ENCODE assay signal across 8 mouse cellular contexts in genomic region chr8:123628253-123628967, GRCm38 (mm10). TPM values are rescaled to one million over a fixed set of nuclear protein-coding genes. Genes with fewer than 3 reads are reported as not detected.
A peak's percentile ranks its signal among the peaks of the same experiment; 100 is the strongest.
DNase-seq lines count a peak whose midpoint lies in the region; ATAC-seq and TF ChIP-seq lines count a peak whose summit lies in the region.

No protein-coding gene starts in this region.

- H3K9me3 ChIP-seq in MEL (replicated peaks; ENCODE audit: insufficient read depth, low read length), result no peaks in the 10 kb centered on the region
- no peaks in the 10 kb centered on the region for H3K9me3 ChIP-seq in intestine, embryonic 14.5 days (ENCODE audit: control insufficient read depth, low read length)
- no peaks in the 10 kb centered on the region for H3K9me3 ChIP-seq in liver, embryonic 15.5 days (replicated peaks)

- H3K4me1 ChIP-seq in MEL (ENCODE audit: control insufficient read depth in 1 of 2, insufficient read depth in 2 of 2, low read length in 2 of 2), result peaks cover 7 to 10% of the 10 kb centered on the region in 2 experiments; a peak in 2 of 4 replicates
- peaks cover 15% of the 10 kb centered on the region for H3K4me1 ChIP-seq in intestine, embryonic 14.5 days (replicated peaks; ENCODE audit: control insufficient read depth, insufficient read depth, low read length)
- H3K4me1 ChIP-seq in liver, embryonic 15.5 days (replicated peaks), result peaks cover 10% of the 10 kb centered on the region

- H3K27me3 ChIP-seq in C2C12 (ENCODE audit: control insufficient read depth, insufficient read depth, insufficient read length), result no peaks in the 10 kb centered on the region
- H3K27me3 ChIP-seq in MEL (ENCODE audit: control insufficient read depth in 1 of 2, insufficient read depth in 2 of 2, low read length in 2 of 2), result no peaks in the 10 kb centered on the region
- peaks cover 12% of the 10 kb centered on the region for H3K27me3 ChIP-seq in intestine, embryonic 14.5 days (replicated peaks; ENCODE audit: control insufficient read depth, insufficient read depth, low read length)
- peaks cover 70% of the 10 kb centered on the region for H3K27me3 ChIP-seq in liver, embryonic 15.5 days

- no peak for TF ChIP-seq EP300 in MEL (IDR thresholded peaks at IDR 0.05; ENCODE audit: low read depth in 1 of 2, low read length in 2 of 2)

- no peak for TF ChIP-seq POLR2A in MEL (IDR thresholded peaks at IDR 0.05; ENCODE audit: control insufficient read depth in 1 of 2, insufficient read depth in 1 of 2, low read depth in 1 of 2, low read length in 2 of 2, poor library complexity in 1 of 2)

- H3K36me3 ChIP-seq in C2C12 (ENCODE audit: control insufficient read depth, insufficient read depth) (no peaks in the 10 kb centered on the region), MEL (ENCODE audit: control insufficient read depth in 1 of 2, insufficient read depth in 2 of 2, low read length in 2 of 2) (peaks cover 0 to 3% of the 10 kb centered on the region in 2 experiments; a peak in 2 of 4 replicates)
- no peaks in the 10 kb centered on the region for H3K36me3 ChIP-seq in intestine, embryonic 14.5 days (ENCODE audit: control insufficient read depth, insufficient read depth, low read length)
- H3K36me3 ChIP-seq in liver, embryonic 15.5 days (replicated peaks), result no peaks in the 10 kb centered on the region

- H3K79me2 ChIP-seq in C2C12 (ENCODE audit: control insufficient read depth, insufficient read depth) (no peaks in the 10 kb centered on the region), MEL (ENCODE audit: control insufficient read depth, insufficient read depth, low read length, poor library complexity) (no peaks in the 10 kb centered on the region)

- under 1% methylated on average over 8 of the region's 8 CpGs for WGBS in intestine, embryonic 14.5 days
- WGBS in liver, embryonic 15.5 days (ENCODE audit: insufficient replicate concordance), result 2% methylated on average over 8 of the region's 8 CpGs

- H3K27ac ChIP-seq in MEL (ENCODE audit: control insufficient read depth, low read depth, low read length), result no peak overlapping the region
- no peak overlapping the region for H3K27ac ChIP-seq in intestine, embryonic 14.5 days (ENCODE audit: low read depth)
- H3K27ac ChIP-seq in liver, embryonic 15.5 days (replicated peaks), result no peak overlapping the region

- TF ChIP-seq CTCF in C2C12 (IDR thresholded peaks at IDR 0.05; ENCODE audit: control insufficient read depth, insufficient read depth, insufficient read length) (peak; percentile 63), MEL (IDR thresholded peaks at IDR 0.05 in 2 of 3, conservative IDR thresholded peaks at IDR 0.05 in 1 of 3; ENCODE audit: control insufficient read depth in 1 of 3, insufficient read depth in 1 of 3, low read depth in 2 of 3, low read length in 3 of 3, poor library complexity in 1 of 3, severe bottlenecking in 1 of 3) (peak; percentile 80 to 91 (median 86))

- no peaks in the 10 kb centered on the region for H3K79me3 ChIP-seq in C2C12 (ENCODE audit: low read depth)

- peak; percentile 82 for TF ChIP-seq RAD21 in MEL (IDR thresholded peaks at IDR 0.05; ENCODE audit: low read depth, low read length)

- peak overlapping the region; percentile 50 for H3K4me2 ChIP-seq in intestine, embryonic 14.5 days (ENCODE audit: low read length)
- peak overlapping the region; percentile 56 for H3K4me2 ChIP-seq in liver, embryonic 15.5 days

- H3K9ac ChIP-seq in MEL (ENCODE audit: control insufficient read depth, low read depth, low read length, poor library complexity, severe bottlenecking), result no peak overlapping the region
- H3K9ac ChIP-seq in intestine, embryonic 14.5 days (ENCODE audit: low read length), result no peak overlapping the region; the same call in 1 of the 2 replicates
- H3K9ac ChIP-seq in liver, embryonic 15.5 days, result no peak overlapping the region

- H3K4me3 ChIP-seq in C2C12 (ENCODE audit: insufficient read depth, poor library complexity, severe bottlenecking) (no peak overlapping the region), MEL (ENCODE audit: control insufficient read depth in 1 of 2, insufficient read depth in 1 of 2, low read depth in 2 of 2, low read length in 2 of 2) (peak overlapping the region; percentile 25 to 77; a peak in 3 of 4 replicates)
- peak overlapping the region; percentile 27 for H3K4me3 ChIP-seq in intestine, embryonic 14.5 days (ENCODE audit: low read depth, low read length)
- H3K4me3 ChIP-seq in liver, embryonic 15.5 days (replicated peaks), result peak overlapping the region; percentile 6

- H3ac ChIP-seq in C2C12 (ENCODE audit: control insufficient read depth, insufficient read length, low read depth), result peak overlapping the region; percentile 33

- 0 out of 2 replicates have a peak, but pooled peaks have one; percentile 13 for ATAC-seq in intestine, embryonic 14.5 days (replicated peaks; ENCODE audit: low FRiP score, low TSS enrichment, low read depth)
- no peak for ATAC-seq in liver, embryonic 15.5 days (ENCODE audit: insufficient read depth)

- peak; percentile 73 for DNase-seq in MEL (ENCODE audit: low read depth, low spot score)
- peak; percentile 73 to 80 for DNase-seq in cerebellum, postnatal 14 days
- DNase-seq in gastrocnemius, postnatal 10 days, result peak; percentile 21
- peak; percentile 79 for DNase-seq in intestine, embryonic 14.5 days (ENCODE audit: low spot score)
- DNase-seq in neural tube, embryonic 10.5 days (ENCODE audit: extremely low spot score, low spot score), result peak; percentile 67
- peak; percentile 44 for DNase-seq in yolk sac, embryonic 10.5 days (ENCODE audit: low spot score)

TF ChIP-seq in C2C12, 6 proteins besides CTCF, POLR2A, EP300 and RAD21:
- TF ChIP-seq USF1 (IDR thresholded peaks at IDR 0.05; ENCODE audit: low read depth) (no peak), FOSL1 (IDR thresholded peaks at IDR 0.05; ENCODE audit: insufficient read depth, low read length, poor library complexity, severe bottlenecking) (no peak), CEBPB (IDR thresholded peaks at IDR 0.05; ENCODE audit: low read depth) (no peak), MYOG (IDR thresholded peaks at IDR 0.05; ENCODE audit: control insufficient read depth, extremely low read depth, insufficient read length) (no peak), MYOD1 (IDR thresholded peaks at IDR 0.05; ENCODE audit: control insufficient read depth, insufficient read length, low read depth) (no peak), MAX (IDR thresholded peaks at IDR 0.05) (no peak)
TF ChIP-seq in C2C12: peak in this region for 0.

TF ChIP-seq in MEL, 35 proteins besides CTCF, POLR2A, EP300 and RAD21:
- no peak for TF ChIP-seq HCFC1 (IDR thresholded peaks at IDR 0.05; ENCODE audit: low read depth, low read length)
- TF ChIP-seq ZNF384 (IDR thresholded peaks at IDR 0.05; ENCODE audit: low read depth, low read length), result no peak
- TF ChIP-seq RCOR1 (IDR thresholded peaks at IDR 0.05; ENCODE audit: low read depth, low read length), result no peak
- TF ChIP-seq MXI1 (IDR thresholded peaks at IDR 0.05; ENCODE audit: low read depth, low read length), result no peak
- no peak for TF ChIP-seq GATA1 (IDR thresholded peaks at IDR 0.05; ENCODE audit: low read depth, low read length)
- TF ChIP-seq ZC3H11A (IDR thresholded peaks at IDR 0.05; ENCODE audit: low read depth, low read length), result peak; percentile 47
- no peak for TF ChIP-seq POLR2AphosphoS2 (IDR thresholded peaks at IDR 0.05; ENCODE audit: low read length)
- TF ChIP-seq ETS1 (IDR thresholded peaks at IDR 0.05; ENCODE audit: low read depth, low read length), result no peak
- TF ChIP-seq SMC3 (IDR thresholded peaks at IDR 0.05; ENCODE audit: low read depth, low read length), result peak; percentile 58

RNA-seq across cellular contexts. Expression of gene Rhou, which starts 25.3 kb away (rescaled TPM):
- polyA plus RNA-seq in C2C12 (2012; fragmentation: generic; extraction: Trizol), result 22.7 TPM
- total RNA-seq in MEL (2012; rRNA removed), result not detected in 2 replicates
- not detected for polyA plus RNA-seq in MEL (2012; ENCODE audit: insufficient read depth in 1 of 2, insufficient read length in 2 of 2, low read depth in 1 of 2, low replicate concordance in 2 of 2, missing spikeins in 1 of 2)
- total RNA-seq in gastrocnemius, postnatal 10 days (2021), result 1 to 10 TPM; 4.1 to 4.7 TPM
- 8.0 and 8.3 TPM in 2 replicates for polyA plus RNA-seq in intestine, embryonic 14.5 days (2014; fragmentation: Nextera tagmentation; extraction: Ambion mirVana)
- 1.7 TPM in 2 replicates for polyA plus RNA-seq in liver, embryonic 15.5 days (2015; fragmentation: Nextera tagmentation; extraction: Ambion mirVana)

Comparison
In these comparisons a context has a peak if more than half of its experiments do, and no peak if none do; other contexts are left out.
1. DNase-seq: peak in every context shown above with its lines; median percentile 79 in intestine, embryonic 14.5 days; 76 in cerebellum, postnatal 14 days; 73 in MEL; 67 in neural tube, embryonic 10.5 days; 44 in yolk sac, embryonic 10.5 days; 21 in gastrocnemius, postnatal 10 days.